Mouse (Mus musculus) stomach, postnatal 0 days (tissue): Measurements from ENCODE around the gene Lrrc25. TPM values are rescaled to one million over a fixed set of nuclear protein-coding genes. Genes with fewer than 3 reads are reported as not detected.
A peak's percentile ranks its signal among the peaks of the same experiment; 100 is the strongest.

Experiments
- ATAC-seq: fragments of 200-750 bp; cut with Nextera tagmentation; 2 replicates; pipeline ENCODE4 v1.8.0; 2017; ENCODE audit not compliant: low FRiP score, low TSS enrichment
- DNase-seq: peaks from one replicate; pipeline ENCODE4 v3.0.0-alpha.2; 2016; ENCODE audit warnings: low spot score
- H3K27ac ChIP-seq: fragments of 300-500 bp; sonication (generic); replicated peaks from 2 replicates; pipeline ENCODE4 v1.5.1; 2014; ENCODE audit warnings: mild to moderate bottlenecking, control low read depth
- H3K27me3 ChIP-seq: fragments of 300-500 bp; sonication (generic); 2 replicates; pipeline ENCODE4 v1.6.1; 2014; ENCODE audit warnings: low read length; ENCODE audit not compliant: control insufficient read depth, insufficient read depth
- H3K36me3 ChIP-seq: fragments of 300-500 bp; sonication (generic); 2 replicates; pipeline ENCODE4 v1.6.1; 2014; ENCODE audit warnings: low read length, mixed read lengths; ENCODE audit not compliant: control insufficient read depth, insufficient read depth
- H3K4me1 ChIP-seq: fragments of 300-500 bp; sonication (generic); replicated peaks from 2 replicates; pipeline ENCODE4 v1.6.1; 2014; ENCODE audit warnings: antibody characterized with exemption; ENCODE audit not compliant: control insufficient read depth, insufficient read depth
- H3K4me2 ChIP-seq: fragments of 300-500 bp; sonication (generic); replicated peaks from 2 replicates; pipeline ENCODE4 v1.6.1; 2014; ENCODE audit warnings: low read depth, mild to moderate bottlenecking, control low read depth, moderate library complexity
- H3K4me3 ChIP-seq: fragments of 300-500 bp; sonication (generic); 2 replicates; pipeline ENCODE4 v1.5.1; 2014; ENCODE audit warnings: low read depth, low read length, control low read depth
- H3K9ac ChIP-seq: fragments of 300-500 bp; sonication (generic); 2 replicates; pipeline ENCODE4 v1.6.1; 2014; ENCODE audit warnings: mild to moderate bottlenecking, low read length, control low read depth, mixed read lengths
- H3K9me3 ChIP-seq: fragments of 300-500 bp; sonication (generic); 2 replicates; pipeline ENCODE4 v1.6.1; 2016; ENCODE audit warnings: low read length; ENCODE audit not compliant: control insufficient read depth
- CTCF ChIP-seq: IDR thresholded peaks from 2 replicates; pipeline ENCODE4 v1.5.1; 2016; ENCODE audit warnings: antibody characterized with exemption, low read depth, mild to moderate bottlenecking, moderate library complexity
- EP300 ChIP-seq: optimal IDR thresholded peaks from 2 replicates; pipeline ENCODE3; 2016; ENCODE audit warnings: antibody characterized with exemption
- WGBS: fragments of 180-500 bp; shearing (Covaris S2); extraction: QIAGEN DNeasy Blood & Tissue Kit; methylation state at CpG from one replicate; pipeline ENCODE4 v1.1.7; 2014; 5-methylcytosine and 5-hydroxymethylcytosine counted together
- polyA plus RNA-seq: library from polyadenylated mRNA; unstranded; fragments of >200 nt; fragmentation: Nextera tagmentation; extraction: Ambion mirVana; gene quantifications from 2 replicates; pipeline ENCODE4 v1.2.1, GENCODE M21; 2015

Lrrc25 gene
- polyA plus RNA-seq, 1 experiment from 2014 or later: 2.3 TPM

DNA sequence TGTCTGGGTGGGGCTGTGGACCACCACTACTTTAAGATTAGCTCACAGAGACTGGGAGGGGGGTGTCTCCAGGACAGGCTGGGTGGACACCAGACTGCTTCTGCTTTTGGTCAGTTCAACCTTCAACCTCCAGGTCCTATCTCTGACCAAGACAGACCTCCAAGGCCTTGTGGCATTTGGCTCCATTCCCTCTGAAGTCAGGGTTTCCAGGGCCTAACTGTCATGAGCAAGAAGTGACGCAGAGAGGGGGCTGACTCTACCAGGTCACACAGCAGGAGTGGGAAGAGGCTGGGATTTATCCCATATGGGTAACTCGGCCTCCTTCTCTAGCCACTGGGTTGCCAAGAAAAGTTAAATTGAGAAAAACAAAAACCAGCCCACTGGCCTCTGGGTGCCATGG, 41.8 kb downstream of the Lrrc25 start:
- H3K9ac ChIP-seq: no peak overlapping the region
- TF ChIP-seq CTCF (no peak), EP300 (no peak)
- 0 out of 2 replicates have a peak overlapping the region, but pooled peaks have one; percentile 30 for H3K27ac ChIP-seq
- no peaks in the 10 kb centered on the region for H3K27me3 ChIP-seq
- DNase-seq: no peak
- 82% methylated on average over 2 of the region's 2 CpGs for WGBS
- H3K4me2 ChIP-seq: 0 out of 2 replicates have a peak overlapping the region, but pooled peaks have one; percentile 8
- H3K4me3 ChIP-seq: no peak overlapping the region
- H3K36me3 ChIP-seq: peaks cover 9% of the 10 kb centered on the region
- ATAC-seq: no peak
- peaks cover 8% of the 10 kb centered on the region; the same call in 1 of the 2 replicates for H3K4me1 ChIP-seq
- no peaks in the 10 kb centered on the region for H3K9me3 ChIP-seq

DNA sequence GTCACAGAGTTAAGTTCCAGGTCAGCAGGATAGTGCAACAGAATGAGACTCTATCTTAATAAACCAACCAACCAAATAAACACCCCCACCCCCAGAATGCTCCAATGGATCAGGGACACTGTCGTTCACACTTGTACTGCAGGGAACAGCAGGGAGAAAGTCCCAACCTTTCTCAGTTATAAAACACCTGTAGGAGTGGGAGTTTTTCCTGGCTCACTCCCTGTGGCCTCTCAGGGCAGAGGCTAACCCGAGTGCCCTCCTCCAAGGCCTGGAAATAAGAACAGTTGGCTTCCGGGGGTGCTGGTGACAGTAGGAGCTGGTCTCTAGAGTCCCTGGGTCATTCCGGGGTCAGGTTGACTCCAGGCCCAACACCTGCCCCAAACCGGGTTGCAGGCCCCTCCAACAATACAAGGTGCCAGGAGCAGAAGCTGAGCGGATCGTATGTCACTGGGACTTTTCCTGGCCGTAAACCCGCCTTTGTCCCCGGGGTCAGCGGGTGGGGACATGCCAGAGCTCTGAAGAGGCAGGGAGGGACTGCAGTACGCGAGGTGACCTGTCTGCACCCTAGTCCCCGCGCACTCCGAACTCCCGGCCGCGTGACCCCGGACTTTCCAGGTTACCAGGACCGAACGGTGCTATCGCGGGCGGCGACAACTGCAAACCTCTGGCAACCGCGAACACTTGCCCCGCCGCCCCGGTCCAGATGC, 43.1 kb downstream of the Lrrc25 start:
- peak overlapping the region; percentile 79 for H3K9ac ChIP-seq
- ATAC-seq (no peak), DNase-seq (no peak)
- peaks cover 8% of the 10 kb centered on the region; the same call in 1 of the 2 replicates for H3K4me1 ChIP-seq
- no peak for TF ChIP-seq EP300
- no peak for TF ChIP-seq CTCF
- H3K4me3 ChIP-seq: peak overlapping the region; percentile 70
- WGBS: under 1% methylated on average over 31 of the region's 31 CpGs
- no peaks in the 10 kb centered on the region for H3K9me3 ChIP-seq
- peak overlapping the region; percentile 81 for H3K27ac ChIP-seq
- H3K27me3 ChIP-seq: no peaks in the 10 kb centered on the region
- peak overlapping the region; percentile 78 for H3K4me2 ChIP-seq
- peaks cover 9% of the 10 kb centered on the region for H3K36me3 ChIP-seq

DNA sequence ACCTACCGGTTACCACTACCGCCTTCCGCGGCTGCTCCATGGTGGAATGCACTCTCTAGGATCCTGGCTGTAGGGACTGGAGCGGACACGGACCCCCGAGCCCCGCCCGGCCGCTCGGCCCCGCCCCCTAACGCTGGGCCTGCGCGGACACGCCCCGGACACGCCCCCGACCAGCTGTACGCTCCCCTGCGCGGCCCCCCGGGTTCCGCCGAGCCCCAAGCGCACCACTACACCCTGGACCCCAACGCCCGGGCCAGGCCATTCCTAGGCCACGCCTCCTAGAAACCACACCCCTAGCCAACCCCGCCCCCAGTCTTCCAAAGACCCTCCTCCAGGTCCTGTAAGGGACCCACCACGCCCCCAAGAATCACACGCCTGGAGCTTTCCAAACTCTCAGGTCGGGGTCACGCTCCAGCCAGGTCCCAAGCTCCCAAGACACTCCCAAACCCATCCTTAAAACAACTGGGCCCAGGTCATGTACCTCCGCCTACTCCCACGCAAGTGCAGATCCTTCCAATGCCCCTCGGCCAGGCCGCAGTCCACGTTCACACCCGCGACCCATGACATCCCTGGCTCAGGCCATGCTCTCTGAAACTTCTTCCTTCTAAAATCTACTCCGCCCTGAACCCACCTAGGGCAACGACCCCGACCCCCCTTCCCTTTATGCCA, 43.8 kb downstream of the Lrrc25 start:
- Histone ChIP-seq H3K4me2 (peak overlapping the region; percentile 78), H3K27ac (peak overlapping the region; percentile 81), H3K36me3 (peaks cover 4% of the 10 kb centered on the region; the same call in 1 of the 2 replicates), H3K27me3 (no peaks in the 10 kb centered on the region), H3K4me3 (peak overlapping the region; percentile 70), H3K9ac (peak overlapping the region; percentile 79), H3K4me1 (peaks cover 8% of the 10 kb centered on the region; the same call in 1 of the 2 replicates), H3K9me3 (no peaks in the 10 kb centered on the region)
- TF ChIP-seq EP300 (no peak), CTCF (no peak; the same call in 1 of the 2 replicates)
- ATAC-seq (peak; percentile 94), DNase-seq (peak; percentile 95)
- 2% methylated on average over 39 of the region's 44 CpGs for WGBS

DNA sequence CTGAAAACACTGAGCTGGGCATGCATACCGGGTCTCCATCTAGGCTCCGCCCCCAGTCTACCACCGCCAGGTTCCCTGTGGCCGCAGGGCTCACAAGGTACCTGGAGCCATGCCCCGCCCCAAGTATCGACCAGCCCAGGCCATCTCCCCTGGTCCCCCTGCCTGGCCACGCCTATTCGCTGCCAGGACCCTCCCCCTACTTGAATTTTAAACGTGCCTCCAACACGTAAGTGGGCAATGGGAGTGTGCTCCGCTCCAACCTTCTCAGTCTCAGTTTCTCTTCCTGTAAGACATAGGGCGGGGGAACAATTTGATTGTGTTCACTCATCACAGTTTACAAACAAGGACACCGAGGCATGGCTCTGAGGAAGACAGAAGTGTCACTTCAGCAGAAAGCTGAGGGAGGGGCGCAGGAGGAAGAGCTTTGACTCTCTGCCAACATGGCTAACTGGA, 44.3 kb downstream of the Lrrc25 start, which contains the start of gene Pgpep1:
Gene Pgpep1, minus strand, starts transcription at position 116 of the 453 bp plus-strand sequence.
- H3K4me3 ChIP-seq: peak within 1 kb of the TSS; percentile 70
- no peak for TF ChIP-seq CTCF
- no peak for TF ChIP-seq EP300
- no peaks in the 10 kb centered on the region for H3K9me3 ChIP-seq
- WGBS: 3% methylated on average over 14 of the region's 14 CpGs
- peak within 1 kb of the TSS; percentile 81 for H3K27ac ChIP-seq
- H3K36me3 ChIP-seq: peaks cover 4% of the 10 kb centered on the region; the same call in 1 of the 2 replicates
- DNase-seq (peak; percentile 48), ATAC-seq (peak; percentile 49)
- H3K27me3 ChIP-seq: no peaks in the 10 kb centered on the region
- peak within 1 kb of the TSS; percentile 79 for H3K9ac ChIP-seq
- H3K4me2 ChIP-seq: peak within 1 kb of the TSS; percentile 78
- peaks cover 8% of the 10 kb centered on the region; the same call in 1 of the 2 replicates for H3K4me1 ChIP-seq

DNA sequence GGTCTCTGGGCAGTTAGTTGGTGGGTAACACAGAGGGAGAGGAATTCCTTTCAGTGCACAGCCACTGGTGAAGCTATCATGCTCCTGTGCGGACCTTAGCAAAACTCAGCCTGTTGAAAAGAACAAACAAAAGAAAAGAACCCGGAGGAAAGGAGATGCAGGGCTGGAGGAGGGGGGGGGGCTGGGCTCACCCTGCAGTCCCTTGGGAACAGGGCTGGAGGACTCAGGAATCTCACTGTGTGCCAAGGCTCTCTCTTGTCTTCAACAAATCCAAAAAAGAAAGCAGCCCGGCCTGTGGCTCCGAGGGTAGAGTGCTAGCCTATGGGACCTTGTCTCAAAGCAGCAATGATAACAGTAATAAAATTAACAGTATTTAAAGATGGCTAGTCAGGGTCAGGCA, 47.7 kb downstream of the Lrrc25 start:
- TF ChIP-seq CTCF (no peak), EP300 (no peak)
- H3K36me3 ChIP-seq: no peaks in the 10 kb centered on the region
- DNase-seq (no peak), ATAC-seq (no peak)
- no peak overlapping the region for H3K4me3 ChIP-seq
- no peaks in the 10 kb centered on the region for H3K9me3 ChIP-seq
- 40% methylated on average over 4 of the region's 4 CpGs for WGBS
- no peaks in the 10 kb centered on the region for H3K27me3 ChIP-seq
- H3K27ac ChIP-seq: 0 out of 2 replicates have a peak overlapping the region, but pooled peaks have one; percentile 30
- H3K4me1 ChIP-seq: peaks cover 4% of the 10 kb centered on the region; the same call in 1 of the 2 replicates
- no peak overlapping the region for H3K4me2 ChIP-seq
- 0 out of 2 replicates have a peak overlapping the region, but pooled peaks have one; percentile 4 for H3K9ac ChIP-seq
